Mouse (Mus musculus) heart, adult 2 months (tissue): ENCODE results near the gene Ninj2.

Experiments used
- CTCF ChIP-seq: fragments of 200-600 bp; IDR thresholded peaks from 2 replicates; pipeline ENCODE4 v1.8.1; 2022; ENCODE audit warnings: antibody characterized with exemption, mild to moderate bottlenecking, moderate library complexity
- POLR2A ChIP-seq: fragments of 200-500 bp; IDR thresholded peaks from 2 replicates; pipeline ENCODE4 v1.6.1; 2011; ENCODE audit warnings: mild to moderate bottlenecking, low read depth, low read length, control low read depth; ENCODE audit not compliant: insufficient read depth

DNA sequence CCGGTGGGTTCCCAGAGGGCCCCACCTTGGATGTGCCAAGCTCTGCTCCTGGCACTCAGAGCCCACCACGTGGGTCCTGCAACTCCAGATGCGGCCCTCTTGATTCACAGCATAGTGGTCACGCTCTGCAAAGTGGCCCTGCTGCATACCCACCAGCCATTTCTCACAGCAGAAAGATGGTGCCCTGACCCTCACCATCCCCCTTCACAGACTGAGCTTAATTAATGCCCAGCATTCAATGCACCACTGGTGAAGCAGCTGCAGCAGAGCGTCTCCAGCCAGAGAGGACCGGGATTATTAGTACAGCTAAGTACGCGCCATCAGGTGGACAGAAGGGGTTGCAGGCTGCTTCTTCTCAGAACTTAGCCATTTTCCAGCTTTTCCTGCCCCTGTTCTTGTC is 109.3 kb downstream of the Ninj2 start:
- no peak for TF ChIP-seq POLR2A
- no peak for TF ChIP-seq CTCF
